Mouse (Mus musculus) ES-Bruce4 (cell line): ENCODE data around the gene Ttyh3.

Experiments used
- CTCF ChIP-seq: IDR thresholded peaks from one replicate; pipeline ENCODE4 v1.8.1; 2011; ENCODE audit warnings: low read depth, low read length
- EP300 ChIP-seq: IDR thresholded peaks from 2 replicates; pipeline ENCODE4 v1.6.1; 2011; ENCODE audit warnings: low read depth, low read length; ENCODE audit not compliant: insufficient read depth
- POLR2A ChIP-seq: IDR thresholded peaks from one replicate; pipeline ENCODE4 v1.8.1; 2011; ENCODE audit warnings: low read length; ENCODE audit not compliant: insufficient read depth

- no peak for TF ChIP-seq POLR2A
- no peak for TF ChIP-seq CTCF
- no peak for TF ChIP-seq EP300
These were observed 11.8 kb downstream of the Ttyh3 start for GRCm38 (mm10) chr5:140637058-140637410.
